Mouse (Mus musculus): Measurements from ENCODE around the gene Cbx5.

DNA sequence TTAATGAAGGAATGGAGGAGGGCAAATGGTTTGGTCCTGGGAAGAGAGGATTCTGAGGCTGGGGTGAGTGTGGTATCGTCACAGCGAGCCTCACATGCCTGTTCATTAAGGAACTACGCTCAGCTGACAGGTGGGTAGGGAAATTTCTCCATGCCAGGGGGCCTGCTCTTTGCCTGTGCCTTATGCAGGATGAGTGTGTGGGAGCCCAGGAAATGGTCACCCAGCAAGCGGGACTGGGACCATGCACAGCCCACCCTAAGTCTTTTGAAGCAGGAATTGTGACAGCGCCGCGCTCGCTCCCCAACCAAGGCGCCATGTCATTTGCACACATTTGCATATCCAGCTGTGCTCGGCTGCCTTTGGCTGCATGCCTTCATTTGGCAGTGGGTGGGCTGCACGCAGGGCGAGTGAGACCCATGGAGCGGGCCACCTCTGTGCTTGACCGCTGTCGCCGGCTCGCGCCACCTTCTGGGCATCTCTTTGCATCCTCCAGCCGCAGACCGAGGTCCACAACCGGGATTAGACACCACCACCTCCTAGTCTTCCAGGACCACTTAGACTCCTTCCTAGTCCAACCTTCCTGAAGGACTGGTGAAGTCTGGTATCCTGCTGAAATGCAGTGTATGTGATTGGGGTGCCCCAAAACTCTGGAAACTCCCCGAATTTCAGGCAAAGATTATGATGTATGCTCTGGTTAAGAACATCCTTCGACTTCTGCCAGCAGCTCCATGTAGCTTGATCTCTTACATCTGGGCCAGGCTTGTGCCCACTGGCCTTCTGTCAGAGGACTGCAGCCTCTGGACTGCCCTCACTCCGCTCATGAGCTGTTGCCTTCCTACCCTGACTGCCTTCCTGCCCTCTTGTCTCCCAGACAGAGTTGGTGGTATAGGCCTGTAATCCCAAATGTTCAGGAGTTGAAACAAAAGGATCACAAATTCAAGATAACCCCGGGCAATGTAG is 55.7 kb downstream of the Cbx5 start:
- TF ChIP-seq CTCF (IDR thresholded peaks at IDR 0.05; ENCODE audit: borderline replicate concordance, control insufficient read depth, extremely low read depth, insufficient read depth, low read length, poor library complexity) (no peak), POLR2A (IDR thresholded peaks at IDR 0.05; ENCODE audit: control insufficient read depth, extremely low read depth, insufficient read depth, low read length, poor library complexity) (no peak)
